Mouse (Mus musculus) testis, adult 2 months (tissue): ENCODE results near the gene Tinag.

Source experiments
- CTCF ChIP-seq: fragments of 200-500 bp; IDR thresholded peaks from 2 replicates; pipeline ENCODE4 v1.5.1; 2012; ENCODE audit warnings: low read depth, mild to moderate bottlenecking, inconsistent platforms, low read length, moderate library complexity; ENCODE audit not compliant: control insufficient read depth, insufficient read depth, insufficient replicate concordance
- POLR2A ChIP-seq: fragments of 200-500 bp; IDR thresholded peaks from 2 replicates; pipeline ENCODE4 v1.6.1; 2012; ENCODE audit warnings: low read depth, mild to moderate bottlenecking, inconsistent platforms, low read length, moderate library complexity; ENCODE audit not compliant: control insufficient read depth

DNA sequence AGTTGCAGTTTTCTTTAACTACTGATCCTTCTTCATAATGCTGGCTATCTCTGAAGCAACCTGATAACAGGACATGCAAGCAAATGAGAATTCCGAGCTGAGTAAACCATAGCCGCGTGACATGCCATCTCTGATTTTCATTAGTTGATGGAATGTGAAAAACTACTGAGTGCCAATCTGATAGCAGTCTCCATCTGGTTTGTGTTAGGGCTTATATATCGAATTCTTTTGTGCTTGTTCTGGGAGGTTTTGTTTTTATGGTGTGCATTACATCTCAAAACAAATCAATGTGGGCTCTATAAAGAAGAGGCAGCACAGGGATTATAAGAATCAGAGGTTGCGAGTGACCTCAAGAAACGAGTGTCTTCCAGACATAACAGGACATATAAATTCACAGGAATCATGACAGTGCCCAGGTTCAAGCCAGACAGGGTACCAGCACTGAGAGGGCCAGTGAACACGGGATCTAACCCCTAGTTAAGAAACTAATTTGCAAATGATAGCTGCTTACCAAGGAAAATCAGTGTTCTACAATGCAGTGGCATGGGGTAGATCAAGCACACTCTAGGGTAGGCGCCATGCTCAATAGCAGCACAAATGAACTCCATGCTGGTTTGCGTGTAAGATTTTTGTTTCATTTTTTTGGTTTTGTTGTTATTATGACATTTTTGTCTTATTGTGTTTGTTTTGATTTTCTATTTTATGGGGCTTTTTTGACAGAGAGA lies 13.0 kb downstream of the Tinag start:
- TF ChIP-seq CTCF: no peak
- TF ChIP-seq POLR2A: no peak
